Comparison of ENCODE assay signal across 22 mouse cellular contexts in the genomic region with DNA sequence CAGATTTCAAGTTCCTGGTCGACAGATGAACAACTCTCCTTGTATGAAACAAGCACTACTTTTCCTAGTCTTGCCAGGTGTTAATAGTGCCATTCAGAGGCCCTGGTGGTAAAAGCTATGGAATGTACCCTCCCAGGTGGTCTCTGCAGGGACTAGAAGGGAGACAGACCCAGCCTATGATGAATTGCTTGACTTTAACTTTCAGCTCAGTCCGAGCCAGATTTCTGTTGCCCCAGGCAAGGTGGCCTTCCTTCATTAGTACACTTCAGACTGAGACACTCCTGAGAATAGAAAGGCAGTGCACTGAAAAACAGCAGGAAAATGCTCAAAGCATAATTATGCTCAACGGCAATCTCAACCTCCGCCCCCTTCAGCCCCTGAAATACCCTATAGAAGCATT.
DNase-seq lines count a peak whose midpoint lies in the region; ATAC-seq and TF ChIP-seq lines count a peak whose summit lies in the region.
"Had no signal": no experiment of that assay in that cellular context is flagged by ENCODE, and none has a peak within 500 bp of the region (broad histone marks: within the 10 kb centered on the region; RNA-seq: fewer than 3 reads in every experiment).

No protein-coding gene starts in this region.

- H3K4me2 ChIP-seq in midbrain, embryonic 14.5 days (ENCODE audit: low read length), result no peak overlapping the region
- H3K4me2 ChIP-seq in midbrain, embryonic 16.5 days (ENCODE audit: low read length), result no peak overlapping the region
- no peak overlapping the region for H3K4me2 ChIP-seq in limb, embryonic 13.5 days (replicated peaks)
- no peak overlapping the region for H3K4me2 ChIP-seq in intestine, postnatal 0 days (replicated peaks; ENCODE audit: low read depth)
- H3K4me2 ChIP-seq: forebrain, embryonic 13.5 days; heart, embryonic 11.5 days; heart, embryonic 15.5 days; hindbrain, embryonic 14.5 days had no signal

- DNase-seq in midbrain, embryonic 14.5 days, result peak; percentile 46
- DNase-seq in forelimb bud, embryonic 11.5 days (ENCODE audit: low read depth, low spot score), result peak; percentile 74
- no peak for DNase-seq in layer of hippocampus, adult 8-10 months (ENCODE audit: low spot score in 2 of 2)
- DNase-seq in heart, postnatal 4 days, result no peak
- DNase-seq: adrenal gland, postnatal 14 days; cerebellum, adult 18-20 months; cerebellum, adult 9-11 months; cerebellum, postnatal 36 days; forebrain, postnatal 0 days; gastrocnemius, adult 2 months; gastrocnemius, postnatal 25 days; heart, adult 11 months; heart, postnatal 14 days had no signal

- H3K27me3 ChIP-seq in midbrain, embryonic 14.5 days (ENCODE audit: control insufficient read depth, insufficient read depth, low read length), result no peaks in the 10 kb centered on the region
- no peaks in the 10 kb centered on the region for H3K27me3 ChIP-seq in midbrain, embryonic 16.5 days (ENCODE audit: control insufficient read depth, insufficient read depth, low read depth, low read length)
- no peaks in the 10 kb centered on the region for H3K27me3 ChIP-seq in limb, embryonic 13.5 days
- H3K27me3 ChIP-seq in intestine, postnatal 0 days (replicated peaks; ENCODE audit: control insufficient read depth, insufficient read depth, low read length), result no peaks in the 10 kb centered on the region
- H3K27me3 ChIP-seq: forebrain, embryonic 13.5 days; heart, embryonic 15.5 days had no signal

- TF ChIP-seq CTCF in intestine, postnatal 0 days (IDR thresholded peaks at IDR 0.05; ENCODE audit: low read depth), result no peak

- ATAC-seq in midbrain, embryonic 14.5 days (ENCODE audit: low FRiP score, low TSS enrichment), result no peak
- ATAC-seq in midbrain, embryonic 16.5 days, result no peak
- ATAC-seq in limb, embryonic 13.5 days (ENCODE audit: low FRiP score, low read depth), result peak; percentile 54
- ATAC-seq in intestine, postnatal 0 days, result no peak
- ATAC-seq: activated CD4-positive, CD25-positive, alpha-beta regulatory T cell, adult 4 months; forebrain, embryonic 13.5 days; forebrain, postnatal 0 days had no signal

- H3K4me1 ChIP-seq in midbrain, embryonic 14.5 days (ENCODE audit: control insufficient read depth, insufficient read depth, low read length), result no peaks in the 10 kb centered on the region
- H3K4me1 ChIP-seq in midbrain, embryonic 16.5 days (ENCODE audit: control insufficient read depth, insufficient read depth, low read length), result no peaks in the 10 kb centered on the region
- H3K4me1 ChIP-seq in limb, embryonic 13.5 days, result peaks cover 17% of the 10 kb centered on the region
- H3K4me1 ChIP-seq in intestine, postnatal 0 days (replicated peaks; ENCODE audit: control insufficient read depth, insufficient read depth, low read length), result no peaks in the 10 kb centered on the region
- H3K4me1 ChIP-seq: forebrain, embryonic 13.5 days; heart, embryonic 15.5 days; hindbrain, embryonic 10.5 days had no signal

- no peaks in the 10 kb centered on the region for H3K36me3 ChIP-seq in midbrain, embryonic 14.5 days (ENCODE audit: control insufficient read depth, insufficient read depth, low read length)
- no peaks in the 10 kb centered on the region for H3K36me3 ChIP-seq in midbrain, embryonic 16.5 days (ENCODE audit: control insufficient read depth, insufficient read depth, low read length)
- H3K36me3 ChIP-seq in limb, embryonic 13.5 days, result no peaks in the 10 kb centered on the region
- H3K36me3 ChIP-seq in intestine, postnatal 0 days (ENCODE audit: control insufficient read depth, insufficient read depth), result no peaks in the 10 kb centered on the region
- H3K36me3 ChIP-seq: heart, embryonic 15.5 days; hindbrain, embryonic 10.5 days had no signal

- 51% methylated on average over 4 of the region's 4 CpGs for WGBS in midbrain, embryonic 14.5 days
- WGBS in midbrain, embryonic 16.5 days, result 59% methylated on average over 4 of the region's 4 CpGs
- WGBS in limb, embryonic 13.5 days, result 16% methylated on average over 4 of the region's 4 CpGs
- 63% methylated on average over 4 of the region's 4 CpGs for WGBS in intestine, postnatal 0 days

- no peak overlapping the region for H3K4me3 ChIP-seq in midbrain, embryonic 14.5 days (replicated peaks; ENCODE audit: low read depth, low read length)
- no peak overlapping the region for H3K4me3 ChIP-seq in midbrain, embryonic 16.5 days (ENCODE audit: low read depth, low read length)
- no peak overlapping the region for H3K4me3 ChIP-seq in limb, embryonic 13.5 days
- no peak overlapping the region for H3K4me3 ChIP-seq in intestine, postnatal 0 days (ENCODE audit: low read depth, low read length)
- H3K4me3 ChIP-seq: forebrain, embryonic 13.5 days; gastrocnemius, adult 2 months; heart, embryonic 15.5 days; hindbrain, embryonic 10.5 days had no signal

- H3K9ac ChIP-seq in midbrain, embryonic 14.5 days (replicated peaks; ENCODE audit: low read length), result no peak overlapping the region
- no peak overlapping the region for H3K9ac ChIP-seq in midbrain, embryonic 16.5 days (ENCODE audit: low read depth, low read length)
- H3K9ac ChIP-seq in limb, embryonic 13.5 days, result no peak overlapping the region
- no peak overlapping the region for H3K9ac ChIP-seq in intestine, postnatal 0 days (ENCODE audit: low read depth, low read length)
- H3K9ac ChIP-seq: forebrain, embryonic 13.5 days; forebrain, postnatal 0 days; heart, embryonic 15.5 days; hindbrain, embryonic 14.5 days had no signal

- no peaks in the 10 kb centered on the region; the same call in 1 of the 2 replicates for H3K9me3 ChIP-seq in midbrain, embryonic 14.5 days (ENCODE audit: control insufficient read depth, low read length)
- H3K9me3 ChIP-seq in midbrain, embryonic 16.5 days (replicated peaks; ENCODE audit: control insufficient read depth, low read length, poor library complexity, severe bottlenecking), result no peaks in the 10 kb centered on the region
- H3K9me3 ChIP-seq in limb, embryonic 13.5 days, result peaks cover 5% of the 10 kb centered on the region; the same call in 1 of the 2 replicates
- H3K9me3 ChIP-seq in intestine, postnatal 0 days (ENCODE audit: control insufficient read depth), result no peaks in the 10 kb centered on the region
- H3K9me3 ChIP-seq: forebrain, embryonic 13.5 days; heart, embryonic 15.5 days; hindbrain, embryonic 10.5 days had no signal

- H3K27ac ChIP-seq in midbrain, embryonic 14.5 days (replicated peaks; ENCODE audit: low read depth, low read length), result no peak overlapping the region
- H3K27ac ChIP-seq in midbrain, embryonic 16.5 days (ENCODE audit: low read length), result no peak overlapping the region
- H3K27ac ChIP-seq in limb, embryonic 13.5 days, result peak overlapping the region; percentile 35; the same call in 1 of the 2 replicates
- no peak overlapping the region for H3K27ac ChIP-seq in intestine, postnatal 0 days (ENCODE audit: low read depth, low read length)
- H3K27ac ChIP-seq: forebrain, embryonic 13.5 days; gastrocnemius, adult 2 months; heart, embryonic 15.5 days; hindbrain, embryonic 10.5 days; hindbrain, embryonic 14.5 days had no signal

Comparison
In these comparisons a context has a peak if more than half of its experiments do, and no peak if none do; other contexts are left out.
1. DNase-seq: peak in midbrain, embryonic 14.5 days (single experiment) and forelimb bud, embryonic 11.5 days (single experiment); none in layer of hippocampus, adult 8-10 months (0 of 2) and heart, postnatal 4 days (single experiment).